Mouse (Mus musculus) G1E (cell line): ENCODE results near the gene Lrrc63. TPM values are rescaled to one million over a fixed set of nuclear protein-coding genes. Genes with fewer than 3 reads are reported as not detected.

Experiments used
- ATAC-seq: 2 replicates; pipeline ENCODE4 v1.8.0; 2016; ENCODE audit warnings: mild to moderate bottlenecking; ENCODE audit not compliant: insufficient number of reproducible peaks, poor library complexity, low FRiP score, severe bottlenecking; ENCODE audit errors: extremely low read depth
- DNase-seq: peaks from one replicate; pipeline ENCODE4 v3.0.0; 2012; ENCODE audit warnings: low spot score
- H3K27me3 ChIP-seq: 2 replicates; pipeline ENCODE4 v1.6.1; 2012; ENCODE audit warnings: mild to moderate bottlenecking, low read length, inconsistent platforms; ENCODE audit not compliant: insufficient read depth
- H3K36me3 ChIP-seq: replicated peaks from 2 replicates; pipeline ENCODE3; 2012; ENCODE audit warnings: mild to moderate bottlenecking, inconsistent platforms
- H3K4me1 ChIP-seq: 2 replicates; pipeline ENCODE4 v1.6.1; 2012; ENCODE audit warnings: low read depth, low read length, inconsistent platforms, mixed read lengths; ENCODE audit not compliant: insufficient read depth
- H3K4me3 ChIP-seq: 2 replicates; pipeline ENCODE4 v1.5.1; 2012; ENCODE audit warnings: low read depth, mild to moderate bottlenecking, inconsistent platforms, low read length, moderate library complexity, mixed read lengths
- H3K9me3 ChIP-seq: replicated peaks from 2 replicates; pipeline ENCODE4 v1.6.1; 2012; ENCODE audit warnings: inconsistent platforms
- CTCF ChIP-seq: IDR thresholded peaks from 2 replicates; pipeline ENCODE4 v1.5.1; 2012; ENCODE audit warnings: low read depth, low read length, inconsistent platforms, mixed read lengths
- GATA1 ChIP-seq: IDR thresholded peaks from 2 replicates; pipeline ENCODE4 v1.6.1; 2012; ENCODE audit warnings: borderline replicate concordance, low read length, inconsistent platforms, mixed read lengths
- GATA2 ChIP-seq: IDR thresholded peaks from 2 replicates; pipeline ENCODE4 v1.6.1; 2012; ENCODE audit warnings: low read depth, low read length, inconsistent platforms, borderline replicate concordance
- POLR2AphosphoS5 ChIP-seq: IDR thresholded peaks from 2 replicates; pipeline ENCODE4 v1.6.1; 2012; ENCODE audit warnings: low read depth, low read length, inconsistent platforms; ENCODE audit not compliant: insufficient replicate concordance
- TAL1 ChIP-seq: conservative IDR thresholded peaks from 2 replicates; pipeline ENCODE4 v1.6.1; 2012; ENCODE audit warnings: low read depth, low read length, inconsistent platforms, mixed read lengths
- polyA plus RNA-seq: library from polyadenylated mRNA; stranded (reverse); fragments of >175 nt; gene quantifications from 2 replicates; pipeline ENCODE4 v1.2.3, GENCODE M21; 2012
- total RNA-seq, 2 experiments: library from RNA; stranded (forward) in 1 of 2; stranded (reverse) in 1 of 2; fragments of 200-1000 nt in 1 of 2; fragments of >200 nt in 1 of 2; fragmentation: Nextera tagmentation in 1 of 2; gene quantifications; 2 replicates each; pipeline ENCODE4 v1.2.3; 2014 to 2017

Gene Lrrc63
- total and polyA plus RNA-seq, 3 experiments, result not detected

DNA sequence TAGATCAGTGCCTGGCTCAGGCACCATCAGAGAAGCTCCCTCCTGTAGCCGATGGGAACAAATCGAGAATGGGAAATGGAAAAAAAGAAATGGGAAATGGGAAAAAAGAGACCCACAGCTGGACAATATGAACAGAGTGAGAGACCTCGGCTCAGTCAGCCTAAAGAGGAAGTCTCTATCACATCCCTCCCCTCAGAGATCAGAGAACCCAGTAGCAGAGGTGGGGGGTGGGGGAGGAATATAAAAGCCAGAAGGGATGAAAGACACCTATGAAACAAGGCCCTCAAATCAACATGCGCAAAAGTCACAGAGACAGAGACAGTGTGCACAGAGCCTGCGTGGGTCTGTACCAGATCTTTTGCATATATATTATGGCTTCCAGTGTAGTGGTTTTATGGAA lies 27.7 kb downstream of the Lrrc63 start:
- DNase-seq, result no peak
- Histone ChIP-seq H3K4me3 (no peak overlapping the region), H3K9me3 (no peaks in the 10 kb centered on the region)

GRCm38 (mm10) chr14:75077946-75078345 lies 52.7 kb downstream of the Lrrc63 start:
- H3K9me3 ChIP-seq, result no peaks in the 10 kb centered on the region
- H3K36me3 ChIP-seq, result no peaks in the 10 kb centered on the region
- H3K27me3 ChIP-seq, result peaks cover 2% of the 10 kb centered on the region
- DNase-seq (no peak), ATAC-seq (no peak)
- H3K4me1 ChIP-seq, result no peaks in the 10 kb centered on the region
- TF ChIP-seq GATA1 (no peak), POLR2AphosphoS5 (no peak), TAL1 (no peak), CTCF (no peak), GATA2 (no peak)
- no peak overlapping the region for H3K4me3 ChIP-seq

More for the DNA sequence above, 27.7 kb downstream of the Lrrc63 start:
- no peak for ATAC-seq
- Histone ChIP-seq H3K4me1 (no peaks in the 10 kb centered on the region), H3K36me3 (no peaks in the 10 kb centered on the region), H3K27me3 (no peaks in the 10 kb centered on the region)
- TF ChIP-seq POLR2AphosphoS5 (no peak), TAL1 (no peak), CTCF (no peak), GATA2 (no peak), GATA1 (no peak)

- TF ChIP-seq TAL1 (no peak), GATA2 (no peak), GATA1 (no peak), CTCF (no peak), POLR2AphosphoS5 (no peak)
- H3K27me3 ChIP-seq, result 0 out of 2 replicates have a peak, but pooled peaks cover 3% of the 10 kb centered on the region
- H3K4me3 ChIP-seq, result no peak overlapping the region
- no peak for DNase-seq
- H3K9me3 ChIP-seq, result no peaks in the 10 kb centered on the region
- no peaks in the 10 kb centered on the region for H3K36me3 ChIP-seq
- no peaks in the 10 kb centered on the region for H3K4me1 ChIP-seq
- no peak for ATAC-seq
These were observed 55.1 kb downstream of the Lrrc63 start for GRCm38 (mm10) chr14:75075299-75076180.

DNA sequence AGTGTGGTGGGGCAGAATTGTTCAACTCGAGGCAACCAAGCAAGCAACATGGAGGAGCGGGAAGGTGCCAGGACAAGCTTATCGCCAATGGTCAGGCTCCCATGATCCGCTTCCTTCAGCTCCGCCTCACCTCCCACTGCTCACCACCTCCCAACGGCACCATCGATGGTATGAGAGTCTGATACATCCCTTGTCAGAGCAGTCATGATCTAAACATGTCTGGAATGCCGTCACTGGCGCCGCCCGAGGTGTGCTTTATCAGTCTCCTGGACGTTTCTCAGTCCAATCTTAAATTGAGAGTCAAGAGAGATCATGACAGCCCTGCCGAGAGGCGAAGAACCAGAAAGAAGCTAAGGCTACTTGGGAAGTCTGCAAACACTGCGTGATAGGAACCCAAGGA lies 59.6 kb downstream of the Lrrc63 start:
- Histone ChIP-seq H3K9me3 (no peaks in the 10 kb centered on the region), H3K36me3 (no peaks in the 10 kb centered on the region), H3K4me1 (no peaks in the 10 kb centered on the region), H3K4me3 (no peak overlapping the region), H3K27me3 (0 out of 2 replicates have a peak, but pooled peaks cover 3% of the 10 kb centered on the region)
- TF ChIP-seq CTCF, result no peak
- no peak for TF ChIP-seq GATA1
- no peak for TF ChIP-seq GATA2
- no peak for TF ChIP-seq POLR2AphosphoS5
- TF ChIP-seq TAL1, result no peak
- DNase-seq (no peak), ATAC-seq (no peak)

DNA sequence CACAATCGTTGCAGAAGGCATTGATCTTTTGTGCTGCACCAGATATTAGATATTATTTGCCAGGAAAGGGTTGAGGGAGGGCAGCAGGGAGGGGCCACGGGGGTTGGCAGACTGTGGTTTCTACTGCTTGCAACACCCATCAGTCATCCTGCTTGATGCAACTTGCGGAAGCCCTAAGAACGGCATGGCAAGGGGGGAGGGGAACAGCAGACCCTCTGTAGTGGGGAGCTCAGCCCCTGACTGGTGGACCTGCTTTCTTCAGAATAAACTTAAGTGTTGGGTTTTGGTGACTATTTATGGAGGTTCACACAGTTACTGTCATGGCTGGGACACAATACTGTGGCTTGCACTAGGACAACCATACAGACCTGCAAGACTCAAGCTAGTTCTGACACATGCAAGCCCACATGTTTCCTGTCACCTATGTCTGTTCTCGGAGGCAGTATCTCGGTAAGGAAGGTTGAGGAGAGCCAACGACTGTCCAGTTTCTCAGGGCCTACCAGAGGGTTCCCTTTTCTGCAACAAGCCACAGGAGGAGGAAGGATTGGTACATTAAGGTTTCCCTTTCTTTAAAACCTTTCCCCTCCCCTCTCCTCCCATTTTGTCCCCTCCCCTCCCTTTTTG lies 61.2 kb downstream of the Lrrc63 start:
- H3K4me3 ChIP-seq, result no peak overlapping the region
- 0 out of 2 replicates have a peak, but pooled peaks cover 3% of the 10 kb centered on the region for H3K27me3 ChIP-seq
- DNase-seq, result no peak
- ATAC-seq, result no peak
- no peak for TF ChIP-seq CTCF
- TF ChIP-seq GATA1, result no peak
- no peak for TF ChIP-seq GATA2
- TF ChIP-seq TAL1, result no peak
- no peaks in the 10 kb centered on the region for H3K9me3 ChIP-seq
- H3K36me3 ChIP-seq, result no peaks in the 10 kb centered on the region
- no peaks in the 10 kb centered on the region for H3K4me1 ChIP-seq

DNA sequence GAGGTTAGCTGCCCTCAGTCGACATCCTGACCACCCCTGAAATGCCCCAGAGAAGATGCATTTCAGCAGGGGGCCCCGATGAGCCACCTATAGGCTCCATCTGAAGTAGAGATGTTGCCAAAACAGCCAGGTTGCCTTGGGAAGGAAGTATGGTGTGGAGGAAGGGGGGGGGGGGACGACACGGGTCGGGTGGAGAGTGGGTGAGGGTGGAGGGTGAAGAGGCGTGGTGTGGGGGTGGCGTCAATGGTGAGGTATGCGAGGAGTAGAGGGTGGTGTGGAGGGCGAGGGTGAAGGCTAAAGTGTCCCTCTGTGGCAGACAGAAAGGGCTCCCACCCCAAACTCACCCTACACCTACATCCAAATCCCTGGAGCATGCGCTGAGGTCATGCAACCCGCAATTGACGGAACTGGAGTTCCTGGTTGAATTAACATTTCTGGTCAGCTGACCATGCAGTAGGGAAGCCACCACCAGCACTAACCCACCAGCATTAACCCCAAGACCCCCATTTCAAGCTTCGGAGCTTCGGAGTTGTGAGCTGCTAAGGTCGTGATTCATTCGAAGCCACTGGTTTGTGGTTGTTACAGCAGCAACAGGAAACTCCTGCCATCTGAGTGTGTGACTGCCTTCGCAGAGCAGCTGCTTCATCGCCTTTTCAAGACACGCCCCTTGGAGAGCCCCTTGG lies 62.1 kb downstream of the Lrrc63 start:
- no peak for ATAC-seq

More for the DNA sequence above, 62.1 kb downstream of the Lrrc63 start:
- TF ChIP-seq CTCF (no peak), POLR2AphosphoS5 (no peak), GATA1 (no peak), TAL1 (no peak), GATA2 (no peak)
- no peaks in the 10 kb centered on the region for H3K36me3 ChIP-seq
- no peak for DNase-seq
- H3K27me3 ChIP-seq, result 0 out of 2 replicates have a peak, but pooled peaks cover 3% of the 10 kb centered on the region
- no peaks in the 10 kb centered on the region for H3K4me1 ChIP-seq
- H3K9me3 ChIP-seq, result no peaks in the 10 kb centered on the region
- no peak overlapping the region for H3K4me3 ChIP-seq
